Mouse (Mus musculus) induced T-regulatory cell, adult 2 months (primary cell): ENCODE data around the gene Zfp768.
"Not testable (repeated sequence)": the region's sequence is repeated elsewhere in the genome, so short reads cannot be mapped to it uniquely, and the experiment has no call there.

ENCODE experiments used
- DNase-seq: peaks from one replicate; pipeline ENCODE4 v3.0.0-alpha.2; 2012; ENCODE audit warnings: low read depth

Zfp768 gene

DNA sequence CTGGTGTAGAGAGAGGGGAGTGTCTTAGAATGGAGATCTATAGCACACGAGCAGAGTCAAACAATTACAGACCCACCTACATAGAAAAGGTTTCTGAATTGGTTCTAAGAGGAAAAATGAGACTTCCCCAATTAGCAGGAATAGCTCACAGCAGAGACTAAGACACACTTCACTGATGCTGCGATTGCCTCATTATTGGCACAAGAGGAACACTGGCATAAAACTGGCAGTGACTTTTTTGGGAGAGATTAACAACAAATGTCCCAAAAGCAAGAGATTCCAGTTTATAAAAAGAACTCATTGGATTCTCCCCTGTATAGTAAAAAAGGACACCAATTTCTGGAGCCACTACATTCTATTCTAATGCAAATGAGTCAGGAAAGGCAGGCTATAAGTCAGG is 12.5 kb upstream of the Zfp768 start:
- no peak for DNase-seq

DNA sequence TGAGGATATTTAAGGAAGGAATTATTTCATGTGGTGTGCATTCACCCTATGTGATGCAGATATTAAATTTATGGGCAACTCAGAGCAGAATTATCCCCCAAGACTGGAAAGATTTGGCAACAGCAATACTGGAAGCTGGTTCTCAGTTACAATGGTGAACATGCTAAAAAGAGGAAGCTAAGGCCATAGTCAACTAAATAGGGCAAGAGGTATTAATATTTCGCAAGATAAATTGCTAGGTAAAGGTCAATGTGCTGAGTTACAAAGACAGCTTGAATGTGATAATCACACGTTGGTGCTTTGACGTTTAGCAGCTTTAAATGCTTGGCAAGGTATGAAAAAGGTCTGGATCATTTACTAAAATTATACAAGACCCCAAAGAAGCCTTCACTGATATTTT is 10.4 kb upstream of the Zfp768 start:
- DNase-seq, result no peak

DNA sequence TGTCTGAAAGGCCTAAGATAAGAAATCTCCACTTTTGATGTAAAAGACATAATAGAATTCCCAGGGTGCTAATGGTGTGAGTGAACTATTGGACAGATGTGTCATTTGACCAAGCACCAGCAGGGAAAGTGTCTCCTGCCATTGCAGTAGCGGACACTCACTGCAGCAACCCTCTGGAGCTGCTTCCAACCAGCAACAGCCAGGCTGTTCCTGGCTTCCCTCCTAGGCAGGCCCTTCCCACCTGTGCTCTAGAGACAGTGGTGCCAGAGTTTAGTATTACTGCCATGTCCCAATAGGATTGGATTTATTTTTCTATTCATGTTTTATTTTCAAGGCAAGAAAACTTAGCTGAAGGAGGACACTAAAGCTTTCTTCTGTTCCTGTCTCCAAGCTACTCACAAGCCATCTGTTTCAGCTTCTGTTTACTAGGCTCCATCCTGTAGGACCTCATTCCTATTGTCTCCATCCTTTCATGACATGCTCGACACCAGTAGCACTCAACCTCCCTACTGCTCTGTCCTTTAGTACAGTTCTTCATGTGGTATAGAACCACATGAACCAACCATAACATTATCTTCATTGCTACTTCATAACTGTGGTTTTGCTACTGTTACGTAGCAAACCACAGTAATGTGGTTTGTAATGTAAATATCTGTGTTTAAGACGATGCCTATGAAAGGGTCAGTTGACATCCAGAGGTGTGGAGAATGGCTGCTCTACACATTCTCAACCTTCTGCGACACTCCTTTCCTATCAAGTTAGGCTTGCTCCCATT is 6.0 kb upstream of the Zfp768 start:
- no peak for DNase-seq

DNA sequence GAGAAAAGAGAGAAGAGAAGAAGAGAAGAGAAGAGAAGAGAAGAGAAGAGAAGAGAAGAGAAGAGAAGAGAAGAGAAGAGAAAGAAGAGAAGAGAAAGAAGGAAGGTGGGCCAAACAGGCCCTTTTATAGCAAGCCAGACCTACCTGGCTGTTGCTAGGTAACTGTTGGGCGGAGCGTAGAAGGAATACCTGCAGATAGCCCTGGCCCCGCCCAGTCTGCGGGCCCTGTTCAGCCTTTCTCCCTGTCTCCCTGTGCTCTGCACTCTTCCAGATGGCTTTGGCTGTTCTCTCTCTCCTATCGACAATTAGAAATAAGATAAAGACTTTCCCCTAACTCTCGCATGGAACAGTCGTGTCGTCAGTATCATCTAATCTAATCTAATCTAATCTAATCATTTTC is 1.3 kb upstream of the Zfp768 start:
- DNase-seq, result peak; percentile 37

DNA sequence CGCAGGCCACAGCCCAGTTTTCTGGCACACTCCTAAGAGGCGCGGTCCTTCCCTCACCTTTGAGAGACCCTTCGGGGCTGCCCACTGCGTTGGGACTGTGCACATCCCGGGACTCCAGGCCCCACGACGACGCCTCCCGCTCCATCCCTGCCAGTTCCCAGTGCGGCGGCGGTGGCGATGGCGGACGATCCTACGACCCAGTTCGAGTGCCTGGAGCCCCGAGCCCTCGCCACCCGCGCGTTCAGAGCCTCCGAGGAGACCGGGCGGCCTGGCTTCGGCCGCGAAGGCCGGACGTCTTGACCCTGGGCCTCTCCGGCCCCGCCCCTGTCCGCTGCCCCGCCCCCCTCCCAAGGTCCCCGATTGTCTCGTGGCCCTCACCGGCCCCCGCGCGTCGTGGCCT is 297 bp downstream of the Zfp768 start:
- peak; percentile 38 for DNase-seq

DNA sequence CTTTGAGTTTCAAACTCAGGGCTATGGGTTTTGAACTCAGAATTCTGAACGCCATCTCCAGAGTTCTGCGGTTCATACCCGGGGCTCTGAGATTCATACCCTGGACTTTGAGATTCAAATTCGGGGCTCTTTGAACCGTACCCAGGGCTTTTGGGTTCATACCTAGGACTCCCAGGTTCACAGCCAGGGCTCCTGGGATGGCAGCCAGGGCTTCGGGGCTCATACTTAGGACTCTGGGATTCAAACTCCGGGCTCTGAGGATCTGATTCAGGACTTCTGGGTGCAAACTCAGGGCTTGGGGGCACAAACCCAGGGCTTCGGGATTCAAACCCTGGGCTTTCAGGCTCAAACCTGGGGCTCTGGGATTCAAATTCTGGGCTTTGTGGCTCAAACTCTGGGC is 1.0 kb downstream of the Zfp768 start:
- no peak for DNase-seq

DNA sequence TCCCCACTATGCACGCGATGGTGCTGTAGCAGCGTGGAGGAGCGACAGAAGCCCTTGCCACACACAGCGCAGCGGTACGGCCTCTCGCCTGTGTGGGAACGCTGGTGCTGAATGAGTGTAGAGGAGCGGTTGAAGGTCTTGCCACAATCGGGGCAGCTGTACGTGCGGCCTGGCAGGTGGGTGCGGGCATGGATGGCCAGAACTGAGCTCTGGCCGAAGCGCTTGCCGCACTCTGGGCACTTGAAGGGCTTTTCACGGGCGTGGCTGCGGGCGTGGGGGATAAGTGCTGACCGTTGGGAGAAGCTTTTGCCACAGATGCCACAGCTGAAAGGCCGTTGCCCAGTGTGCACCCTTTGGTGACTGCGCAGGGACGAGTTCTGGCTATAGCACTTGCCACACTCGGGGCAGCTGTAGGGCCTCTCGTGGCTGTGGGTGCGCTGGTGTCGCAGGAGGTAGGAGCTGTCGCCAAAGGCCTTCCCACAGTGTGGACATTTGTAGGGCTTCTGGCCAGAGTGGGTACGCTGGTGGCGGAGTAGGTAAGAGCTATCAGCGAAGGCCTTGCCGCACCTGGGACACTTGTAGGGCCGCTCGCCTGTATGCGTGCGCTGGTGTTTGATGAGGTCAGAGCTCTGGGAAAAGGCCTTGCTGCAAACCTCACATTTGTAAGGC is 1.9 kb downstream of the Zfp768 start:
- no peak for DNase-seq

DNA sequence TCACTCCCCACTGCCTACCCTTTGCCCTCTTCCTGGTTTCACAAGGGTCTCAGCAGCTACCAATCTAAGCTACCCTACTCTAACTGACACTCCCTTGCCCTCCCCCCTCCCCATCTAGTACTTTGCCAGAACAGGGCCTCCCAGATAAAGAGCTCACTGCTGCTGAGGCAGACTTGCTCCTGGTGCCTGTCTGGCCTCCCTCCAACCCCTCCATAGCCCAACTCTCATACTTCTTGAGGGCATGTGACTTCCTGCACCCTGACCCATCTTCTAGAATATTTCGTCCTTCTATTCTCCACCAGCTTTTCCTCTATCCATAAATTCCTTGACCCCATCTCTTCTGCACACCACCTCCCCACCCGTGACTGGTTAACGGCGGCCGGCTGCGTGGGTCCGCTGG is 2.5 kb downstream of the Zfp768 start:
- DNase-seq, result no peak

DNA sequence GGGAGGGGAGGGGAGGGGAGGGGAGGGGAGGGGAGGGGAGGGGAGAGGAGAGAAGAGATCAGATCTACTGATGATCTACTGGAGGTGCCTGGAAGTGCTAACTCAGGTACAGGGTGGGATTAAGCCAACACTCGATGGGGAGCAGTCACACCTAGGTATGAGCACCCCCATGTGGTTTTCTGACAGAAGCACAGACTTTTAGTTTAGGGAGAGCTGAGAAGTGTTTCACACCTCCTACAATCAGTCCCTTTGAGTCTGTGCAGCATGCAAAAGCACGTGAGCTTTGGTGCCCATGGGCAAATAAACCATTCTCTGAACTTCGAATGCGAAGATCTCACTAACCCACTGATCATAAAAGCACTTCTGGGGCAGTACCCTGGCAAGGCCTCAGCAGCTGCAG is 3.1 kb downstream of the Zfp768 start:
- DNase-seq, result peak; percentile 71

DNA sequence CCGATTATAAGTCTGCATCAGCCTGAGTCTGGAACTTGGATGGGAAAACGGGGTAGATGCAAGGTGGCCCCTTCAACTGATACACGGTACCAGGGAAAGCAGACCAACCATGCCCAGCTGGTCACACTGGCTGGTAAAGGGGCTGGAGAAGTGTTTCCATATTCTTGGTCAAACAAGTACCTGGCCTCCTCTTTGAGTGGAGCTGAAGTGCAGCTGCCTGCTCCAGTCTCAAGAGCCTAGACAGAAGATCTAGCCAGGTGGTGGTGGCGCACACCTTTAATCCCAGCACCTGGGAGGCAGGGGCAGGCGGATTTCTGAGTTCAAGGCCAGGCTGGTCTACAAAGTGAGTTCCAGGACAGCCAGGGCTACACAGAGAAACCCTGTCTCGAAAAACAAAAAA is 3.5 kb downstream of the Zfp768 start:
- not testable (repeated sequence) for DNase-seq

DNA sequence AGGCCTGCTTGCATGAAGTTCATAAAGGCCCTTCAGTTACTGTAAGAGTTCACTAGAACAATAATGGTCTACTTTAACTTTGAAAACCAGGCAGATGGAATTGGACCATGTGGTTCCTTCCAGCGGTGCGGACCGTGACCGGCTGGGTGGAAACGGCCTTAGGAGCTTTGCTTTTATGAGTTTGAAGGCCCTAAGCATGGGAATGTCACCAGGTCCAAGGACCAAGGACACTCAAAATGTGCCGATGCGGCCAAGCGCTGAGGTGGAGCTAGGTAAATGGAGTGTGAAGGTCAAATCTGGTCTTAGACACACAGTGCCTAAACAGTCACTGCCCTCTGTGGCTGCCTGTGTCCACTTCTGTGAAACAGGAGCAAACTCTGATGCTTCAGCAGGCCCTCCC is 4.0 kb downstream of the Zfp768 start:
- DNase-seq, result no peak

DNA sequence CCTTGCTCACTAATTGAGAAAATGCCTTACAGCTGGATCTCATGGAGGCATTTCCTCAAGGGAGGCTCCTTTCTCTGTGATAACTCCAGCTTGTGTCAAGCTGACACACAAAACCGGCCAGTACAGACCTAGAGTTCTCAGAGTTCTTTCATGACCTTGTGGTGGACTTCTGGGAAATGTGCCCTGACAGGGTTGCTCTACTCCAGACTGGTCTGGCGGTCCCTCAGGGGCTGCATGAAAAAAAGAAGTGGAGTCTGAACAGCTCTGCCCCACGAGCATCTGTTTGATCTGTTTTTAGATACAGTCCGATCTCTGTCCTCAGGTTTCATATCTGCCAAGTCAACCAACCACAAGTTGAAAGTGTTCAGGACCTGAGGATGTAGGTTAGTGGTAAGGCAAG is 7.8 kb downstream of the Zfp768 start:
- DNase-seq, result no peak

DNA sequence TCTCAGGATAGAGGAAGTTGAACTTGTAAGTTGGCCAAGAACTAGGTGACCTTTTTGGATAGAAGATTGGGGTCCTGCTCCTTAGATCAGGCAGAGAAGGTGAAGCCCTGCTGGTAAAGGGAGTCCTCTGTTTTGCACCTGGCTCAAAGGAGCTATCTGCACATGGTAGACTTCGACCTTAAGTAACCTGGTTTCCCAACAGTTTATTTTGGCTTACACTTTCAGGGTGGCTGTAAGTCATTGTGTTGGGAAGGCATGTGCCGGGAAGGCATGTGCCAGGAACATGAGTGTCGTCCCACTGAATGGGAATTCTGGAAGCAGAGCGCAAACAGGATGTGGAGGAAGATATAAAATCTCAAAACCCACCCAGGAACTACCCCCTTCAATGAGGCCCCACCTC is 9.8 kb downstream of the Zfp768 start:
- DNase-seq, result no peak

DNA sequence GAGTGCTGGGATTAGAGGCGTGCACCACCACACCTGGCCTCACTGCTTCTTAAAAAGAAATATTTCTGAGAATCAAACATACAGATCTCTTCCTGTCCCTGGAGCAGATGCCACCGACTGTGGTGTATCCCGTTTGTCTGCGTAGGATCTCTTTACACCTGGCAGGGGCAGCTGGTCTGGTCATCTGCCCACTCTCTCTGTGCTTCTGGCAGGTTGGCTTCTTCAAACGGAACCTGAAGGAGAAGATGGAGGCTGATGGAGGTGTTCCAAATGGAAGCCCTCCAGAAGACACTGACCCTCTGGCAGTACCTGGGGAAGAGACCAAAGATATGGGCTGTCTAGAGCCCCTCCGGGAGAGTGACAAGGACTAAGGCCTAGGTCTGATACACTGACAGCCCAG is 12.1 kb downstream of the Zfp768 start:
- no peak for DNase-seq

DNA sequence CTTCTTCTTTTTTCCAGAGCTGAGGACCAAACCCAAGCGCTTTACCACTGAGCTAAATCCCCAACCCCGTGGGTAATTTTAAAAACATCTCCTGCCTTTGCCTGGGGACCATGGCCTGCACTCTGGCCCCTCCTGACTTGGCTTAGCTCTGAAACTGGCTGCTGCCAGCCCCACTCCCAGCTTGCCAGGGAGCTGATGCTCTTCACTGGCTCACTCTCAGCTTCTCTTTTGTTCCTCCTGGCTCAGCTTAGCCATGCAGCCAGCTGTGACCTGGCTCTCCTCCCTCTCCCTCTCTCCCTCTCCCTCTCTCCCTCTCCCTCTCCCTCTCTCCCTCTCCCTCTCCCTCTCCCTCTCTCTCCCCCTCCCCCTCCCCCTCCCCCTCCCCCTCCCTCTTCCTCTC is 18.7 kb downstream of the Zfp768 start:
- no peak for DNase-seq

DNA sequence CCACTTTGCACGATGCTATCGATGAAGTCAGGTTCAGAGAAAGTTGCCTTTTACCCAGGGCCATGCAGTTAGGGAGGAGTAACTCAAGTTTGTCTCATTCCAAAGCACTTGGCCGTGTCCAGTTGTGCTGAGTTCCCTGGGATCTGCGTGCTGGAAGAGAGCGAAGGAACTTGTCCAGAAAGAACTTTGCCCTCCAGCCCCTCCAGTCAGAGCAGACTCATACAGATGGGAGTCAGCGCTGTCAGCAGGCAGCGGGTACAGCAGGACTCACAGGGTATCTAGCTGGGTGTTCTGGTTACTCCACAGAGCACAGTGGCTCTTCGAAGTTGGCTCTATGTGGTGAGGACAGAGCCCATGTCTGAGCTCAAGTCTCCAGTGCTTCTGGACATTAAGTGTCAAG is 19.8 kb downstream of the Zfp768 start:
- no peak for DNase-seq

DNA sequence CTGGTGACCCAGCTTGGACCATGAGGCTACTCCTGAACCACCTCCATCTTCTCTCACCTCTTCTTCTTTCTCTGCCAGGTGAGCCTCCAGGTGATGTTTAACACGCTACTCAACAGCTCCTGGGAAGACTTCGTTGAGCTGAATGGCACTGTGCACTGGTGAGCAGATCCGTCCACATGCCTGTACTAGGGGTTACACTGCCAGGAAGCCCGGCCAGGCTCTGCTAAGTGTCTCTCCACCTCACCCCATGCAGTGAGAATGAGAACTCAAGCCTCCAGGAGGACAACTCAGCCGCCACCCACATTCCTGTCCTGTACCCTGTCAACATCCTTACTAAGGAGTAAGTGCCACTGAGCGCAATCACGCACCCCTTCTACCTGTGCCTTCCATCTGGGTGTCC is 20.4 kb downstream of the Zfp768 start:
- DNase-seq, result no peak

DNA sequence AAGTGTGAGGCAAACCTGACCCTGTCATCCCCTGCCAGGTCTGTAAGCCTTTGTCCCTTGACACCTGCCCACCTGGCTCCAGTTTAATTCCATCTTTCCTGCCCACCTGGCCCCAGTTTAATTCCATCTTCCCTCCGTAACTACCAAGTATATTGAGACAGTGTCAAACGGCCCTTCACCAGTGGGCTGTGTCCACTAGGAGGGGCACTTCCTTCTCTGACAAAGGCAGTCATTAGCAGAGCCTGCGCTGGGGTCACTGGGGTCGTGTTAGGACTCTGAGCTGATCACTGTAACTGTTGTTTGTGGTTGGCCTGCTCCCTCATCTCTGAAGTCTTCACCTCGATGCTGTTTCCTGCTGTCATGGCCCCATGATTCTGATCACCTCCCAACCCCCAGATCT is 23.3 kb downstream of the Zfp768 start:
- DNase-seq, result peak; percentile 22

DNA sequence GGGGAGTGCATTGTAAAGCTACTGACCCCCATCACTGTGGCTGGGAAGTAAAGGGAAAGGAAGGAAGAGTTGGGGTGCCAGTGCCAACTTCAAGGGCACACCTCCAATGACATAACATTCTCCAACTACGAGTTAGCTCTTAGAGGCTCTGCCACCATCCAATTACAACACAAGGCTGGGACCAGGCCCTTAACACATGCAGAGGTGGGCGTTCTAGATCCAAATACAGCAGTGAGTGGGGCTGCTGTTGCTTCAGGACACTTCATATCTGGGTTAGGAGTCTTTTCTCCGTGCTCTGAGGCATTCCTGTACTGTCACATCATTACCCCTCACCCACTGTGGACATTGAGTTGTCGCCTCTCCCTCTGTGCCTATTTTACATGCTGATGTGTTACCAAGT is 24.3 kb downstream of the Zfp768 start:
- DNase-seq, result no peak

DNA sequence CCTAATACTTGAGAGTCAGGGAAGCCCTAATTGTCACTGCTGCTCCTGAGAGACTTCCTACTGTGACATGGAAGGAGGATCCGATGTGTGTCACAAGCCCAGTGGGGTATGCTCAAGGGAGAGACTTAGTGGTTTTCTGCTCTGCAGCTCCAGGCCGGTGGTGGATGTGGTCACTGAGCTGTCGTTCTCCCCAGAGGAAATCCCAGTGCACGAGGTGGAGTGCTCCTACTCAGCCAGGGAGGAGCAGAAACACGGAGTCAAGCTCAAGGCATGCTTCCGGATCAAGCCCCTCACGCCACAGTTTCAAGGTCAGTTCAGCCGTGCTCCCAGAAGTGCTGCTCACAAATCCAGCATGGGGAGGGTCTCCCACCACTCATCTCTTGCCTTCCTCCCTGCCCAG is 31.5 kb downstream of the Zfp768 start:
- no peak for DNase-seq

DNA sequence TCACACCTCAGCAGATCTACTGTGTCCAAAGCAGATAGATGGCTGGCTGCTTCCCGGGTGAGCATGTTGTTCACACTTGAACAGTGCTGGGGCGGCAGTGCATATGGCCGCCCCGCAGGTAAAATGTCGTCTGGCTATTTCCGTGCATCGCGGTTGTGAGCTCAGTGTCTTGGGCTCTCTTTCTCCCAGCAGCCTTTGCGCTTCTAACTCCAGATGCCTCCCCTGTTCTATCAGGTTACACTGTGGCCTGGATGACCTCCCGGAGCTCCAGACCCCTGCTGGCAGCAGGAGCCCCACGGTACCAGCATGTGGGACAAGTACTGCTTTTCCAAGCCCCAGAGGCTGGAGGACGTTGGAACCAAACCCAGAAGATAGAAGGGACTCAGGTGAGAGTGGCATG is 35.4 kb downstream of the Zfp768 start:
- no peak for DNase-seq

DNA sequence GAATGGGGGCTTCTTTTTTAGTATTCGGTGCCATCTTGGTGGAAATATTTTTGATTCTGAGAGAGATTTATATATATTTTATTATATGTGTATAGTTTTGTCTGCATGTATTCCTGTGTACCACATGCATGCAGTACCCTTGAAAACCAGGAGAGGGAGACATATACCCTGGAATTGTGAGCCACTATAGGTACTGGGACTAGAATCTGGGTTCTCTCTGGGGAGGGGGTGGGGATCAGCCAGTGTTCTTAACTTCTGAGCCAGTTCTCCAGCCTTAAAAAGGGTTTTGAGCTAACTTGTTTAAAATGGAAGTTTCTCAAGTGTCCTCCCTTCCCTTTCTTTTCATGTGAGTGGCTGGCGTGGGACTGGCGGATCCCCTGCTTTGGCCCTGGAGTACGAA is 36.5 kb downstream of the Zfp768 start:
- peak; percentile 83 for DNase-seq

DNA sequence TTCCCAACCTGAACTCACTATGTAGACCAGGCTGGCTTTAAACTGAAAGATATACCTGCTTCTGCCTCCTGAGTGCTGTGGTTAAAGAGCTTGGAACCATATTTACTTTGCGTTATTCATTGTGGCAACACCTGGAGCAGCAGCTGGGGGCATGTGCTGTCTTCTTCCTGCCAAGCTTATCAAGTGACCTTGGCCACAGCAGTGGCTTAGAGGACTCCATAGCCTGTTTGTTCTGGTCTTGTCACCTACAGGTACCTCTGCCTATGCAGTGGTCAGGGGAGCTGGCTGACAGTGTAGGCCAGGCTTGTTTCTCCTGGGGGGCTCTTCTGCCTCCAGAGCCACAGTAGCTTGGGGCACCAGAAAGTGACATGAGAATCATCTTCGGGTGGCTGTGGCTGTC is 37.0 kb downstream of the Zfp768 start:
- DNase-seq, result no peak

DNA sequence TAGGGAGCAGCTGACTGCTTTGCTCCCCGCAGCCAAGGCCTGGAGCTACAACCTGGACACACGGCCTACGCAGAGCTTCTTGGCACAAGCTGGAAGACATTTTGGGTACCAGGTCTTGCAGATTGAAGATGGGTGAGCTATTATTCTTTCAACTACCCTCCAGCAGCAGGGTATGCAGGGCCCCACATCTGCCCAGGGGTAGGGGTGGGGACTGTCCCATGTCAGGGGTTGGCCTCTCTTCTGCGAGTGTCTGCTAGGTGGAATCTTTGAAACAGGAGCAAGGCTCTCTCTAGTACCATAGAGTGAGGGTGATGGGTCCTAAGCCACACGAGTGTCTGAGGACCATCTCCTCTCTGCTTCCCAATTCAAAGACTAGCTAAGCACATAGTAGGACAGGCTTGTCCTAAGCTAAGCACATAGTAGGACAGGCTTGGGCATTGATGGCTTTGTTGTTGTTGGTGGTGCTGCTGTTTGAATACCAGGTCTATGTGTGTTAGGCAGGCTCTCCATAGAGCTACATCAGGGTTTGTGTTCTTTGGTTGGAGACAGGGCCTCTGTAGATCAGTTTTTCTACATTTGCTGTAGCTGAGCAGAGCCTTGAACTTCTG is 47.7 kb downstream of the Zfp768 start:
- DNase-seq, result peak; percentile 61
